Mouse (Mus musculus) cortical plate, adult 2 months (tissue): ENCODE results near the gene 9230104L09Rik. TPM values are rescaled to one million over a fixed set of nuclear protein-coding genes. Genes with fewer than 3 reads are reported as not detected.
A peak's percentile ranks its signal among the peaks of the same experiment; 100 is the strongest.

Source experiments
- H3K27ac ChIP-seq: fragments of 200-500 bp; 2 replicates; pipeline ENCODE4 v1.5.1; 2012; ENCODE audit warnings: low read length, control low read depth, inconsistent platforms; ENCODE audit not compliant: insufficient read depth
- H3K4me1 ChIP-seq: fragments of 200-500 bp; 2 replicates; pipeline ENCODE4 v1.6.1; 2011; ENCODE audit warnings: low read length; ENCODE audit not compliant: control insufficient read depth, insufficient read depth
- H3K4me3 ChIP-seq: fragments of 200-500 bp; 2 replicates; pipeline ENCODE4 v1.5.1; 2011; ENCODE audit warnings: mild to moderate bottlenecking, low read length, control low read depth; ENCODE audit not compliant: insufficient read depth
- CTCF ChIP-seq: fragments of 200-500 bp; IDR thresholded peaks from 2 replicates; pipeline ENCODE4 v1.5.1; 2011; ENCODE audit warnings: mild to moderate bottlenecking, control low read depth, low read length; ENCODE audit not compliant: insufficient read depth; ENCODE audit errors: extremely low read depth
- POLR2A ChIP-seq: fragments of 200-500 bp; IDR thresholded peaks from 2 replicates; pipeline ENCODE4 v1.6.1; 2011; ENCODE audit warnings: mild to moderate bottlenecking, low read length, control low read depth; ENCODE audit not compliant: insufficient read depth; ENCODE audit errors: extremely low read depth
- polyA plus RNA-seq: library from polyadenylated mRNA; depleted of rRNA; stranded (reverse); fragments of >200 nt; gene quantifications from 2 replicates; pipeline ENCODE4 v1.2.3, GENCODE M21; 2012

9230104L09Rik gene
- polyA plus RNA-seq, 1 experiment = not detected

DNA sequence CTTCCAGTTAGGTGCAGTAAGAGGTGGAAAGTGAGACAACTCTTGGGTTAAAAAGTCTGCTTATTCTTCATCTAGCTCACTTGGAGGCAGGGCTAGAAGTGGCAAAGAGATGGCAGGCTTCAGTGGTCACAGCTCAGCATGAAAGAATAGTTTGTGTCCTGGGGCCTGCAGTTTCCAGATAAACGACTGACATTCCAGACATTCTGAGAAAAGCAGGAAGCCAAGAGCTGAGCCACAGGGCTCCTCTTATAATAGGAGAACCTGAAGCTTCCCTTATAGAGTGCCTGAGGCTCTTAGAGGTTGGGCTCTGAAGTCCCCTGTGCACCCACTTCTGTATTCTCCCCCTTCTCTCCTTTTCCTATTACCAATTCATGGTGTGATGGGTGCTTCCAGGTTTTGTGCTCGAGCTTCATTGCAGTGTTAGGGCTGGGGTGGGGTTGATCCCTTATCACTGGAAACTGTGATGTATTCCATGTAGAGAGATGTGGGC, 13.8 kb upstream of the 9230104L09Rik start:
- H3K4me1 ChIP-seq = no peaks in the 10 kb centered on the region; the same call in 1 of the 2 replicates
- peak overlapping the region; percentile 82 for H3K27ac ChIP-seq
- H3K4me3 ChIP-seq = no peak overlapping the region
- no peak for TF ChIP-seq POLR2A
- TF ChIP-seq CTCF = no peak

DNA sequence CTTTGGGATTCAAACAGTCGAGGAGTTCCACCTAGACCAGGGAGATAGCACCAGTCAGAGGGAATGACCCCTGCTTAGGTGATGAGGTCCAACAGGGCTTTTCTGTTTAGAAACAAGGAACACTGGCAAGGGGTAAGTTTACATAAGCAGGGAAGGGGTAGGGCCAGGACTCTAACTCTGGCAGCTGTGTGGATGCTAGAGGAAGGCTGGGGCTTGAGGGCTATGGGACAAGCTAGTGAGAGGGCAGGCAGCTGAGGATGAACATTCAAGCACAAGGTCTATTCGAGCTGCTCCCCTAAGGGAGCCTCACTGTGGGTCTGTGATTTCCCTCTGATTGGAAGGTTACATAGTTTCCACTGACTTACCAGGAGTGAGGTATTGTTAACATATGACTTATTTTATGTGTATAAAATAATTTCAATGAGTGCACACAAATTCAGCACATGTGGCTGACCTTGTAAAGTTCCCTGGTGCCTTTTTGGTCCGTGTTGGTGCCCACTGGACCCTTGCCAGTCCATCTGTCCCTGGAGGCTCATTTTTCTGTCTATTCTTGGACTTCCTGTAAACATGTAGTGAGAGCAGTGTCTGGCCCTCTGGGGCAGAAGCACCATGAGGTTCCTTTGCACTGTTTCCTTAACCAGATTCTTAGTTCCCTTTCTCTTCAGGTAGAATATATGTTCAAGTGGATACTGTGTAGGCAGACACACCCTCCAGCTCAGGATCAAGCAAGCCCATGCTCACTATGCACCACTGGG, 12.4 kb upstream of the 9230104L09Rik start:
- H3K4me3 ChIP-seq = no peak overlapping the region
- peak overlapping the region; percentile 51; the same call in 1 of the 2 replicates for H3K27ac ChIP-seq
- TF ChIP-seq POLR2A (no peak), CTCF (no peak)

DNA sequence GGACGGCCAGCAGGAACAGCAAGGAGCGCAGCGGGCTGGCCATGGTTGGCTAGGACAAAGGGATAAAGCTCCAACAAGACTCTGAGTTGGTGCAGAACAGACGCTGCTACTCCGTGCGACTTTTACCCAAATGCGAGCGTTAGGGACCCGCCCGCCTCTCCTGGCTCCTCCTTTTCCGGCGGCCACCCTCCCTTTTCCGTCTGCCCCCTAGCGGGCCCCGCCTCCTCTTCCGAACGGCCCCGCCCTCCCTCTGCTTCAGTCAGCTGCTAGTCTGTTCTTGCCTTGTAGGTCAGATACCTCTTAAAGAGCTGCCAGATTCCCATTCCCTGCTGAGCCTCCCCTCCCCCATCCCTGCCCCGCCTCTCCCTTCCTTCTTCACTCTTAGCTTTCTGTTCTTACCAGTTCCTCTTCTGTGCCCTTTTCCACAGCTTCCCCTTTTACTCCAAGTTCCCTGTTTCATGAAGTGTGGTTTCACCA, 10.5 kb upstream of the 9230104L09Rik start, which contains the start of gene Cst3:
Cst3 (minus strand) TSS at position 358 of the 477 bp plus-strand sequence.
- Histone ChIP-seq H3K27ac (peak within 1 kb of the TSS; percentile 91), H3K4me1 (peaks cover 1% of the 10 kb centered on the region; the same call in 1 of the 2 replicates), H3K4me3 (peak within 1 kb of the TSS; percentile 89)
- TF ChIP-seq CTCF = no peak
- peak; percentile 93 for TF ChIP-seq POLR2A

More for the DNA sequence above, 12.4 kb upstream of the 9230104L09Rik start:
- H3K4me1 ChIP-seq = peaks cover 1% of the 10 kb centered on the region; the same call in 1 of the 2 replicates

DNA sequence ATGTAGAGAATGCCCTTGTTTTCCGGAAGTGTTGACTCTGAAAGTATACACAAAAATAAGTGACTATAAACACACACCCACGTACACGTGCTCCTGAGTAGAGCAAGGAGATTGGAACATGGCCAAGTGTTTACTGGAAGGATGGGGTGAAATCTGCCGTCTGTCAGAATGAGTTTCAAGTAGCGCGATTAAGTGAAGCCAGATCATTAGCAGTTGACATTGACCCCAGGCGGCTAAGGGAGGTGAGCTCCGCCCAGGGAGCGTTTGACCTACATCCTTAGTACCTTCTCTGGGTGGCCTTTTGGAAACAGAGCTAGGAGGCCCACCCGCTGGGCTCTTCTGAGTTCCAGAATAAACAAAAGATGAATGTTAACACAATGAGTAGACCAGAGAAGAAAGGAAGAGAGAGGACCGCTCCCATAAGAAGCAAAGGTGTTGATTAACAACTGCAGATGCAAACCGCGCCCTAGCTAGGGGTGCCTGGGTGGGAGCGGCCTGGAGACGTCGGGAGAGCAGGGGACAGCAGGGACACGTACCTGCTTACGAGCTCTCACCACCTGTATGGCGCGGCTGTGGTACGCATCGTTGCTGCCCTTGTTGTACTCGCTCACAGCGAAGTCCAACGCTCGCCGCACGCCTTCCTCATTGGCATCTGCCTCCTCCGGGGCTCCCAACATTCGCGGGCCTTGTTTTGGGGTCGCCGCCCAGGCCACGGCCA, 9.9 kb upstream of the 9230104L09Rik start:
- peak overlapping the region; percentile 91 for H3K27ac ChIP-seq
- TF ChIP-seq POLR2A = no peak
- TF ChIP-seq CTCF = no peak
- peaks cover 1% of the 10 kb centered on the region; the same call in 1 of the 2 replicates for H3K4me1 ChIP-seq
- H3K4me3 ChIP-seq = peak overlapping the region; percentile 89

DNA sequence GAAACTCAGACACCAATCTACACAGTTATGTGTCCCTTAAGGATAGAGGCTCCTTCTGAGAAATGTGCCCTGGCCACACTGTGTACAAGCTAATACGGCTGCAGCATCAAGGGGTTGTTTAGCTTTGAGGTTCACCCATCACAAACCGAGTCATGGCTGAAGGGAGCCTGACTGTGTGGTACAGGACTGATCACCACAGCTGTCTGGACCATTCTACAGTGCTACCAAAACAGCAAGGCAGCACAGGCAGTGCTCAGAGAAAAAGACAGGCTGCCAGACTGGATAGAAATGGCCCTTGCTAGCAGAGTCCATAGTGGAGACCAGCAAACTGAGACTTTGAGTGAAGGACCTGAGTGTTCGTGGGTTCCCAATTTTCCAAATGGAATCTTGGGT, 9.4 kb upstream of the 9230104L09Rik start:
- peaks cover 1% of the 10 kb centered on the region; the same call in 1 of the 2 replicates for H3K4me1 ChIP-seq
- peak overlapping the region; percentile 89 for H3K4me3 ChIP-seq
- peak overlapping the region; percentile 91 for H3K27ac ChIP-seq
- TF ChIP-seq POLR2A (no peak), CTCF (no peak)

DNA sequence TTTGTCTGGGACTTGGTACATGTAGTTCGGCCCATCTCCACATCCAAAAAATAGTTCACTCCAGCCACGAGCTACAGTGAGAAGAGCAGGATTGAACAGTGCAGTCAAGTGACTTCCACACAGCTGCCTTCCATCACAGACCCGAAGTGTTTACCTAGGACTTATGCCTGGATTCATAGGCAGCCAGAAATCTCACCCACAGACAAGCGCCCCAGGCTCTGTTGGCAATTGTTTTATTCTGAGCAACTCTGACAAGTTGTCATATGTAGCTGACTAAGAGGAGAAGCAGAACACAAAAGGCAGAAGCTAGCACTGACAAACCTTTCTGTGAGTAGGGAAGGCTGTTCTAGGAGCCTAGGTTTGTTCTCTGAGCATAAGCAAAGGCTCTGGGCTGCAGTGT, 8.0 kb upstream of the 9230104L09Rik start:
- TF ChIP-seq CTCF (no peak), POLR2A (no peak)

DNA sequence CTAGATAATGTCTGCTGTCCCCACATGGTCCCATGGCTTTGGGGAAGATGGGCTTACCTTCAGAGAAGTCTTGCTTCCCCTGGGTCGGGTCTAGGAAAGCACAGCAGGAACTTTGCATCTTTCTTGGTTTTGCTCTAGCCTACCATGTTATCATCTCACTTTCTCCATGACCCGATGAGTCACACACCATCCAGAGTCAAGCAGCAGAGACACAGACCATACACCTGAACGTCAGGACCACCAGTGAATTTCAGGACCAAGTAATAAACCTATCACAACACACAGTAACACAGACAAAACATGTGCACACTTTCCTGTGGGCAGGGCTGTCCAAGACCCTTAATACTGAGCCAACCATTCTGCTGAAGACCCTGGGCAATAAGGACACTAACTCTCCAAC, 5.7 kb upstream of the 9230104L09Rik start:
- Histone ChIP-seq H3K4me1 (peaks cover 1% of the 10 kb centered on the region; the same call in 1 of the 2 replicates), H3K27ac (no peak overlapping the region), H3K4me3 (no peak overlapping the region)
- TF ChIP-seq CTCF = no peak

More for the DNA sequence above, 8.0 kb upstream of the 9230104L09Rik start:
- peak overlapping the region; percentile 89 for H3K4me3 ChIP-seq
- peaks cover 1% of the 10 kb centered on the region; the same call in 1 of the 2 replicates for H3K4me1 ChIP-seq
- H3K27ac ChIP-seq = peak overlapping the region; percentile 91

DNA sequence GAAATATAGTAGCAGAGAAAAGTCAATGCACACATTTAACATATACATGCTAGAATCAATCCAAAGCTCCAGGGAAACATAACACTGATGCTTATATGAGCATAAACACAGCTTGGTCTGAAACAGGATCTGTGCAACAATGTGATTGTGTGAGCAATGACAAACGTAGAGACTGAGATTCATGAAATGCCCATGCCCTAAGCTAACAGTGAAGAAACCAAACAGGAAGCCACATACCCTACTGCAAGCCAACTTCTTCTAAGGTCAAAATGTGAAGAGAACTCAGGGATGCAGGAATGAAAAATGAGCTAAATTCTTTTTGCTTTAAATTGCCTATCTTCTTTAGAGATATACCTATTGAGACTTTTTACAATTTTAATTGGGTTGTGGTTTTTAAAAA, 4.1 kb upstream of the 9230104L09Rik start:
- no peak overlapping the region for H3K4me3 ChIP-seq
- TF ChIP-seq POLR2A (no peak), CTCF (no peak)
- H3K4me1 ChIP-seq = peaks cover 1% of the 10 kb centered on the region; the same call in 1 of the 2 replicates
- H3K27ac ChIP-seq = no peak overlapping the region

DNA sequence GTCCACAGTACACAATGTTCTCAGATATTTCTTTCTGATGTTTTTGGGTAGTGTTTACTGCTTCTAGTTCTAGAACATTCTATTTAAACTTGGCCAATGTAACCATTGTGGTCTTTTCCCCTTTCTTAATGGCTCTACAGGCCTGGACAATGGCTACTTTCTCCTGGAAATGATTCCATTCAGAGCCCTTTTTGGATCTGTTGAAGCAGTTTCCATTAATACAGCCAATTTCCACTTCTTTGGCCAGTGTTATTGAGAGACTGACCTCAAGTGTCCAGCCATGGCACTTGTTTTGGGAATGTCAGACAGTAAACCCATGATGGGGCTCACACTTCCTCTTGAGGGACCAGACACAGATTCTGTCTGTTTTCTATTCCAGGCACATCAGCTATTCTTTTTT, 3.1 kb downstream of the 9230104L09Rik start:
- peak overlapping the region; percentile 89; the same call in 1 of the 2 replicates for H3K27ac ChIP-seq
- TF ChIP-seq POLR2A (no peak), CTCF (no peak)
- H3K4me3 ChIP-seq = no peak overlapping the region
- H3K4me1 ChIP-seq = peaks cover 1% of the 10 kb centered on the region; the same call in 1 of the 2 replicates

DNA sequence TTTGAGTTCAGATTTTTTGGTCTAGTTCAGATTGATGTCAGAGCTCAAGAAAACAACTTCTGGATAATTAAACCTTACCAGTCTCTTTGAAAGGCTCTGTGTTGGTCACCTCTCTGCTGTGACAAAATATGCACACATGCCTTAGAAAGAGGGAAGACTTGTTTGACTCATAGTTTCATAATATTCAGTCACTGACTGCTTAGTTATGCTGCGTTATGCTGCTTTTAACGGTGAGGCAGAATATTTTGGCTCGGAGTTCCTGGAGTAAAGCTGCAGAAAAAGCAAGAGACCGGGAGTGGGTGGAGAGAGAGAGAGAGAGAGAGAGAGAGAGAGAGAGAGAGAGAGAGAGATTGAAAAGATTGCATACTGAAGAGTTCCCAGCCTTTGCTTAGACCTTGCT, 3.8 kb downstream of the 9230104L09Rik start:
- no peak overlapping the region for H3K4me3 ChIP-seq
- H3K4me1 ChIP-seq = peaks cover 1% of the 10 kb centered on the region; the same call in 1 of the 2 replicates
- peak overlapping the region; percentile 89 for H3K27ac ChIP-seq
- TF ChIP-seq CTCF (no peak), POLR2A (no peak)
